Mouse (Mus musculus) cerebellum, adult 9-11 months (tissue): ENCODE data around the gene Lsm6.
A peak's percentile ranks its signal among the peaks of the same experiment; 100 is the strongest.
"Not testable (repeated sequence)": the region's sequence is repeated elsewhere in the genome, so short reads cannot be mapped to it uniquely, and the experiment has no call there.

ENCODE experiments used
- DNase-seq: peaks from one replicate; pipeline ENCODE4 v3.0.0; 2022

Gene Lsm6

GRCm38 (mm10) chr8:78820673-78821310 is at the start of gene Lsm6:
Lsm6 (minus strand) TSS chr8:78821140.
- DNase-seq, result peak; percentile 97

- DNase-seq, result no peak
Measured at GRCm38 (mm10) chr8:78867036-78867435, 46.1 kb upstream of the Lsm6 start.

- DNase-seq, result no peak
Measured at GRCm38 (mm10) chr8:78863001-78863400, 42.1 kb upstream of the Lsm6 start.

GRCm38 (mm10) chr8:78862046-78862445 is 41.1 kb upstream of the Lsm6 start:
- DNase-seq, result no peak

GRCm38 (mm10) chr8:78860789-78861188 is 39.8 kb upstream of the Lsm6 start:
- DNase-seq, result no peak

- DNase-seq, result no peak
Measured at GRCm38 (mm10) chr8:78857421-78857820, 36.5 kb upstream of the Lsm6 start.

- no peak for DNase-seq
Measured at GRCm38 (mm10) chr8:78852279-78852678, 31.3 kb upstream of the Lsm6 start.

- DNase-seq, result no peak
Measured at GRCm38 (mm10) chr8:78847240-78847639, 26.3 kb upstream of the Lsm6 start.

GRCm38 (mm10) chr8:78844559-78844958 is 23.6 kb upstream of the Lsm6 start:
- no peak for DNase-seq

GRCm38 (mm10) chr8:78838656-78839413 is 17.9 kb upstream of the Lsm6 start:
- no peak for DNase-seq

- DNase-seq, result no peak
Measured at GRCm38 (mm10) chr8:78836091-78836490, 15.2 kb upstream of the Lsm6 start.

GRCm38 (mm10) chr8:78828414-78828813 is 7.5 kb upstream of the Lsm6 start:
- peak; percentile 25 for DNase-seq

- no peak for DNase-seq
Measured at GRCm38 (mm10) chr8:78824515-78824914, 3.6 kb upstream of the Lsm6 start.

- not testable (repeated sequence) for DNase-seq
Measured at GRCm38 (mm10) chr8:78819973-78820372, 967 bp downstream of the Lsm6 start.

GRCm38 (mm10) chr8:78814743-78815142 is 6.2 kb downstream of the Lsm6 start:
- no peak for DNase-seq

- DNase-seq, result no peak
Measured at GRCm38 (mm10) chr8:78813021-78813420, 7.9 kb downstream of the Lsm6 start.

- DNase-seq, result no peak
Measured at GRCm38 (mm10) chr8:78812446-78812845, 8.5 kb downstream of the Lsm6 start.

- DNase-seq, result no peak
Measured at GRCm38 (mm10) chr8:78811748-78812147, 9.2 kb downstream of the Lsm6 start.

GRCm38 (mm10) chr8:78810207-78810675 is 10.7 kb downstream of the Lsm6 start:
- peak; percentile 65 for DNase-seq

GRCm38 (mm10) chr8:78809454-78810206 is 11.3 kb downstream of the Lsm6 start:
- DNase-seq, result no peak

GRCm38 (mm10) chr8:78808888-78809287 is 12.1 kb downstream of the Lsm6 start:
- no peak for DNase-seq

- no peak for DNase-seq
Measured at GRCm38 (mm10) chr8:78808439-78808838, 12.5 kb downstream of the Lsm6 start.

GRCm38 (mm10) chr8:78807283-78807682 is 13.7 kb downstream of the Lsm6 start:
- DNase-seq, result no peak

GRCm38 (mm10) chr8:78806006-78806405 is 14.9 kb downstream of the Lsm6 start:
- DNase-seq, result no peak
